Mouse (Mus musculus) layer of hippocampus, postnatal 25 days (tissue): ENCODE results near the gene Padi2. TPM values are rescaled to one million over a fixed set of nuclear protein-coding genes. Genes with fewer than 3 reads are reported as not detected.

Source experiments
- DNase-seq, 2 experiments: peaks; one replicate each; pipeline ENCODE4 v3.0.0; 2022; ENCODE audit warnings: mixed read lengths in 2 of 2, low spot score in 1 of 2; ENCODE audit errors: extremely low spot score in 1 of 2
- total RNA-seq, 2 experiments: library from RNA; stranded (reverse); gene quantifications; 2 replicates each; pipeline ENCODE4 v1.2.3; 2021

The Padi2 gene
- total RNA-seq, 2 experiments from 2014 or later = 21.2 to 22.2 TPM

GRCm38 (mm10) chr4:140881026-140881670 is 25.0 kb upstream of the Padi2 start:
- DNase-seq = no peak

DNA sequence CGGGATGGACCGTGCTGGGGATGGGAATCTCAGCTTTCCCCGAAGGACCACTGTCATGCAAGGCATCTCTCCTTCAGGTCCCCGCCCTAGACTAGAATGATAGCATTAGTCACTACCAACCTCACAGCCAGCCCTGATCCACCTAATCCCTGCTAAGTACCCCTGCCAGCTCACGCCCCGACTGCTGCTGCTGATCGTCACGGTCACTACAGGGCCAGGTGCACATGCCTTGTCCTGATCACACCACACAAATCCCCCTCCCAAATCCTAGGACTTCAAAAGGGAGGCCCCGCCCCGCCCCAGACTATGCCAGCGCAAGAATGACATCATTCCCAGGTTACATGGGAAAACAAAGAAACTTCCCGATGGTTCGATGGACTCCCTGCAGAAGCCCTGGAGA is 24.4 kb upstream of the Padi2 start:
- DNase-seq = no peak

DNA sequence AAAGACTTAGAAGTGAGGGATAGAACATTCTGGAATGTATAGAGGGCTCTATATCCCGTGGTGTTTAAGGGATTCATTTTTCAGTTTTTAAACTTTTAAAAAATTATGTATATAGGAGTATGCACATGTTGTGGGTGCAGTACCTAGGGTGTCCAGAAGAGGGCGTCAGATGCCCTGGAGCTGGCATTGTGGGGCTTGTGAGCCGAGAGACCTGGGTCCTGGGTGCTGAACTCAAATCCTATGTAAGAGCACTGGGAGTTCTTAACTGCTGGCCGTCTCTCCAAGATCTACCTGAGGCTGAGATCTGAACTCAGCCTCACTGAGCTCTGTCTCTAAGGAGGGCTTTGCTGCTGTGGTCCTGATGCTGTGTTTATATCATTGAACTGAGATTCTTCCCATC is 23.8 kb upstream of the Padi2 start:
- no peak for DNase-seq

GRCm38 (mm10) chr4:140882981-140883380 is 23.2 kb upstream of the Padi2 start:
- no peak for DNase-seq

GRCm38 (mm10) chr4:140883852-140884251 is 22.3 kb upstream of the Padi2 start:
- no peak for DNase-seq

DNA sequence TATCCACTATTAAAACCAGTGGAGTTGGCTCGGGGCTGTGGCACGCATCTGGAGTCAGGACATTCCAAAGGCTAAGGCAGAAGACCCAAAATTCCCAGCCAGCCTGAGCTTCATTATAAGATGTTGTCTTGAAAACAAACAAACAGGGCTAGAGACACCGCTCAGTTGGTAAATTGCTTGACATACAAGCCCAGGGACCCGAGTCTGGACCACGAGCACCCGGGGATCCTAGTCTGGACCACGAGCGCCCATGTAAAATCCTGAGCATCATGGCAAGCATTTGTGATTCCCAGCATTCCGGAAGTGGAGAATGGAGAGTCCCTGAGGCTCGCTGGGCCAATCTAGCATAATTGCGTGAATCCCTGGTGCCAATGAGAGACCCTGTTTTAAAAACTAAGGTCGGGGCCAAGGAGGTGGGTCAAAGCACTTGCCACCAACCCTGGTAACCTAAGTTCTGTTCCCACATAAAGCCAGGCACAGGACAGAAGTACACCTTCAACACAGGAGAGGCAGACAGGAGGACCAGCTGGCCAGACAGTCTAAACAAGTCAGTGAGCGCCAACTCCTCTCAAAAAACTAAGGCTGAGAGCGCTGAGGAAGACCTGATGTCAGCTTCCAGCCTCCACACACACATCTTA is 14.5 kb upstream of the Padi2 start:
- DNase-seq = no peak

DNA sequence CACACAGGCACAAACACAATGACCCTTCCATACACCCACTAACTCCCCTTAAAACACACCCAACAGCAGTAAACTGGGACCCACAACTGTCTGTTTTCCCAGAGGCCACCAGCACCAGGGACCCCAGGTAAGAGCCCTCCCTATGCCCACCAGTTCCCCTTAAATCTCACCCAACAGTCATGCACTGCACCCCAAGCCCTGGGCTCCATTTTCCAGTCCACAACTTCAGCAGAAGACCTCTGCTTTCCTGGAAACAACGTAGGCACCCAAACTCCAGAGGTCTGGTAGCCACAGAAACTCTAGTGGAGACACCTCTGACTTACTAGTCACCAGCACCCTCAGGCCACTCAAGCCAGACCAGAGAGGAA is 14.0 kb upstream of the Padi2 start:
- DNase-seq = no peak

DNA sequence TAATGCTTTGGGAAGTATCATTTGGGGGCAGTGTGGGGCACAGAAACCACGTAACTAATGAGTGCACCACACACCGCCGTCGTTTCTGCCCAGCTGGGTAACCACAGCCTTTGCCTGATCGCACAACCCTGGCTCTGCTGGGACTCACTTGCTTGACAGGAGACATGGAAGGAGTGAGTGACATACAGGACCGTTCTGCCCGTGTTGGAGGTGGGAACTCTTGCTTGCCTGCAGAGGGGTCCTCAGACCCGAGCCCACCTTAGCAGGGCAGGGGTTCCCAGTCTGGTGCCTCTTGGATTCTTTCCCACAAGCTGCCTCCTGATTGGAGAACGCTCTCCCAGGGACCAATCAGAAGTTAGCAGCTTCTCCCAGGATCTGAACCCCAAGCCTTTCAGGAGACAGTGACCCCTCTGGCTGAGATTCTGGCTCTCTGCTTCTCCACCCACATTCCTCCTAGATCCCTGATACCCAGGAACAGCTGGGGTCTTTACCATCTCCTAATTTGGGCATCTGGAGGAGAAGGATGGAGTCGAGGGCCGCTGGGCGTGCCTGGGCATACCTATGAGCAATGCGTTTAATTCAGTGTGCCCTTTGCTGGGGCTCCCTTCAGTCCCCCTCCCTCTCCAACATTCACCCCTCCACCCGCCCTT is 1.2 kb upstream of the Padi2 start:
- no peak for DNase-seq

GRCm38 (mm10) chr4:140905426-140905871 is 695 bp upstream of the Padi2 start:
- DNase-seq = no peak

DNA sequence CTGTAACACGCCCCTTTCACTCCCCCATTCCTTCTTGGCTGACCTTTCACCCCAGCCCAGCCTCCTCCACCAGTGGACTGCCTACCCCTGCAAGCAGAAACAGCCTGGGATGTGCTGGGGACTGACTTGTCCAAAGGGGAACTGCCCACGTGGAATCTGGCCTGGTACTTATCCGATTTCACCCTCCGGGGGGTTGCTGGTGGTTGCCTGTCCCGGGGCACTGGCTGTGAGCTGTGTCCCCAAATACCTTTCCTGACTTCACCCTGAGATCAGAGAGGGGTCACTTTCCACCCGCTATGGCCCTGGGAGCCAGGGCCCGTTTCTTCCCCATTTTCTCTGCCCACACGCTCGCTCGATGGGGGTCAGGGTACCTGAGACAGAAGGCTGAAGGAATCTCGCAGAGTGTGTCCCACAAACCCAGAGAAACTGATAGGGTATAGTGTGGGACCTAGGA is 710 bp downstream of the Padi2 start:
- DNase-seq = no peak

DNA sequence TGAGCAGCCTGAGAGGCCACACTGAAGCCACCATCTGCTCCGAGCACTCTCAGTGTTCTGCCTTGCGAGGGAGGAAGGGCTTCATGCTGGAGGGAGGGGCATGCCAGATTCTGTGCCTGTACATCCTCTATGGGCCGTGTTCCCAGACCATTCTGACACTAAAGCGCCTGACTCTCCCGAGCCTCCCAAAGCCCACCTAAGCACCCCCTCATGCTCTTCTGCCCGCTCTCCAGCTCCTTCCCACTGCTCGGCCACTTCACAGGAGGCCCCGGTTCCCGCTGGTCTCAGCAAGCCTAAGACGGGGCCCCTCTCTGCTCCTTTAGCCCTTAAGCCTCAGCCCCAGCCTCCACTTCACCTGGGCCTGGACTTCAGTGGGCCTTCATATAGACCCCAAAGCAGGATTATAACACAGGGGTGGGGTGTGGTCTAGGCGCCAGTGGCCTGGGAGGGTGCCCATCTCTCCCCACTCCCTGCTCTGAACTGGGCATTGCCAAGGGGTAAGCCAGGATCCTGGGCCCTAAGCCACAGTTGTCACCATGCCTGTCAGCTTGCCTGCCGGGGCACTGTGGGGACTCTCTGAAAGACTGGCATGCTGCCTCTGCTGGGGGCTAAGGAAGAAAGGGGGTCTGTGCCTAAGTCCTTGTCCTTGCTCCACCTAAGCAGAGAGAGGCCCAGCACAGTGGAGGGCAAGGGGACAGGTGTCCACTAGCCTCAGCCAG is 1.3 kb downstream of the Padi2 start:
- no peak for DNase-seq

DNA sequence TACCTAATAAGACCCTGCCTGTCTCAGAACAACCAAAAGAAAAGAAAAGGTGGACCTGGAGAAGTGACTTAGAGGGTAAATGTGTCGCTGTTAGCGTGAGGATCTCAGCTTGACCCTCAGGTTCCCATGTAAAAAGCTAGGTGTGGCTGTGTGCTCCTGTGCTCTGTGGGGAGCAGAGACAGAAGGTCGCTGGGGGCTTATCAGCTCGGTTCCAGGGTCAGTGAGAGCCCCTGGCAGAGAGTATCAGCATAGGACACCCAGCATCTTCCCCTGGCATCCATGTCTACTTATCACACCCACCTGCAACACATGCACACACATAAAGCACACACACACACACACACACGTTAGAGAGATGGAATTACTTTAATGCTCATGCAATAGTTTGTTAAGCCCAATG is 2.5 kb downstream of the Padi2 start:
- DNase-seq = no peak

DNA sequence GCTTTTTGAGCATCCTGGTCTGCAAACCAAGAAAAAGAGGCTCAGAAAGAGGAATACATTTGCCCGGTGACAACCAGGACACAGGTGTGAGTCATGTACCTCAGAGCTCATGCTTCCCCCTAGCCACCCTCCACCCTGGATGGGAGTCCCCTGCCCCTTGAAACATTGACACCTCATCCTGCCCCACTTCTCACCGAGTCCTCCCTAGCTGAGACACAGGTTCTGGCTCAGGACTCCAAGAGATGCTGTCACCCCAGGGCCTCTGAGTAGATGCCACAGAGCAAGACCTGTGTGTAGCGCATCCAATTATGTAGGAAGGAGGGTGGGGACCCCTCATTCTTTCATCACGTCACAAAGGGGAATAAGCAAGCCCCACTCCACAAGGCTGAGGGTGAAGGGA is 3.4 kb downstream of the Padi2 start:
- DNase-seq = no peak

GRCm38 (mm10) chr4:140910661-140911310 is 4.6 kb downstream of the Padi2 start:
- no peak for DNase-seq

- DNase-seq = no peak
These were observed 5.3 kb downstream of the Padi2 start for GRCm38 (mm10) chr4:140911416-140911815.

DNA sequence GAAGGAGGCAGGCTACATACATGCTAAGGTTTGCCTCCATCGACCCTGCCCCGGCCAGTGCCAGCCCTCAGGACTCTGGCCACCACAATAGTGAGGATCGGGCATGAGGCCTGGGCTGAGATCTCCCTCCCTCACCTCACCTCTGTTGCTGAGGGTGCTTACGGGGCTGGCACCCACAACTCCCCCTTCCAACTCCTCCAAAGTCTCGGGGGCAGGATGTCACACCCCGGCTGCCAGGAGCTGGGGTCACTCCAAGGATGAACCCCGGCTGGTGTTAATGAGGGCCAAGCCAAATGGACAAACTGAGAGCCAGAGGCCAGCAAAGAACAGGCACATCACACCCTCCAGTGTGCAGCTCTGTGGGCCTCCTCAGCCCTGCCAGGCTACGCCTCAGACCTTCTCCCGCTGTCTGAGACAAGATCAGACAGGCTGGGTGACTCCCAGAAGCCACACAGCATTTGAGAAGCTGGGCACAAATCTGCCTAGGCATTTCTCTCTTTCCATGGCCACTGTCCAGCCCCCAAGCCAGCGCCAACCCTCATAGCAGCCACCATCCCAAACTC is 6.2 kb downstream of the Padi2 start:
- DNase-seq = no peak

DNA sequence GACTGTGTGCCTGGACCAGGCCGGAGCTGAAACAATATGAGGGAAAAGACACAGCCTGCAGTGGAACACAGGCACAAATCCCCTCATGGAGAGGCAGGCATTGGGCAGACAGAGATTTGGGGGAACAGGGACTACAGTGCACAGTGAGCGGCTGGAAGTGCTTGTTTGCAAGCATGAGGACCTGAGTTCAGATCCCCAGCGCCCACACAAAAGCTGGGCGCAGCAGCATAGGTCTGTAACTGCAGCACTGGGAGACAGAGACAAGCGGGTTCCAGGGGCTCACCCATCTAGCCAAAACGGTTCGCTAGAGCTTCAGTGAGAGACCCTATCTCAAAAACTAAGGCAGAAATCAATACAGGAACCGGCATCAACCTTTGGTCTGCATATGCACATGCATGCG is 7.4 kb downstream of the Padi2 start:
- no peak for DNase-seq

- no peak for DNase-seq
These were observed 8.6 kb downstream of the Padi2 start for GRCm38 (mm10) chr4:140914731-140915131.

DNA sequence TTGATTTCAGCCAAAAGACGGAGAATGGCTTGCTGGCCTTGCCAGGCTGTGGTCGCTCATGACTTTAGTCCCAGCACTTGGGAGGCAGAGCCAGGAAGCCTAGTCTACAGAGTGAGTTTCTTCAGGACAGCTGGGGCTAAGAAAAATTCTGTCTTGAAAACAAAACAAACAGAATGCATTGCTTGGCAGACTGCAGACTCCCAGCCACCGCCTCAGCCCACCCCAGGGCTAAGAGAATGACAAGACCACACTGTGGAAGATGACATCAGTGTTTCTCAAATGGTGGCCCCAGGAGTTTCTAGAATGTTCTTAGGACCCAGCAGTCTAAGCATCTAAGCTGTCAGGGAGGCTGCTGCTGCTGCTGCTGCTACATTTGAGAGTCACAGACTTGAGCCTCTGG is 9.1 kb downstream of the Padi2 start:
- DNase-seq = no peak

- no peak for DNase-seq
These were observed 10.2 kb downstream of the Padi2 start for GRCm38 (mm10) chr4:140916296-140916695.
